Mouse (Mus musculus) bone marrow, adult 2 months (tissue): ENCODE measurements at regions not wholly inside any gene's neighbourhood (a gene's known extent, or its start where the extent isn't known, plus 50 kb on each side); places are given as distances from the start of the nearest gene placed in this dataset.

Experiments
- CTCF ChIP-seq: fragments of 200-500 bp; IDR thresholded peaks from 2 replicates; pipeline ENCODE4 v1.5.1; 2011; ENCODE audit warnings: low read length, control low read depth; ENCODE audit not compliant: control insufficient read depth, insufficient read depth
- POLR2A ChIP-seq: fragments of 200-500 bp; IDR thresholded peaks from 2 replicates; pipeline ENCODE4 v1.6.1; 2011; ENCODE audit warnings: low read depth, mild to moderate bottlenecking, control low read depth, low read length, borderline replicate concordance; ENCODE audit not compliant: control insufficient read depth

- TF ChIP-seq POLR2A = no peak
- TF ChIP-seq CTCF = no peak
Measured at GRCm38 (mm10) chr13:39092058-39092457, 131.4 kb upstream of the Slc35b3 start.
